Mouse (Mus musculus) forebrain, embryonic 10.5 days (tissue): ENCODE results near the gene Acot10. TPM values are rescaled to one million over a fixed set of nuclear protein-coding genes. Genes with fewer than 3 reads are reported as not detected.

Experiments used
- polyA plus RNA-seq: library from polyadenylated mRNA; unstranded; fragments of >200 nt; fragmentation: Nextera tagmentation; extraction: Ambion mirVana; gene quantifications from 2 replicates; pipeline ENCODE4 v1.2.1, GENCODE M21; 2016

Acot10 gene
- polyA plus RNA-seq, 1 experiment from 2014 or later, result not detected

Other genes starting within 250 kb of the Acot10 start
- 0.05 and 0.24 TPM in 2 replicates for gene Cdh12, start 217.5 kb downstream of the Acot10 start, polyA plus RNA-seq